Comparison of ENCODE assay signal across 20 mouse cellular contexts in the genomic region with DNA sequence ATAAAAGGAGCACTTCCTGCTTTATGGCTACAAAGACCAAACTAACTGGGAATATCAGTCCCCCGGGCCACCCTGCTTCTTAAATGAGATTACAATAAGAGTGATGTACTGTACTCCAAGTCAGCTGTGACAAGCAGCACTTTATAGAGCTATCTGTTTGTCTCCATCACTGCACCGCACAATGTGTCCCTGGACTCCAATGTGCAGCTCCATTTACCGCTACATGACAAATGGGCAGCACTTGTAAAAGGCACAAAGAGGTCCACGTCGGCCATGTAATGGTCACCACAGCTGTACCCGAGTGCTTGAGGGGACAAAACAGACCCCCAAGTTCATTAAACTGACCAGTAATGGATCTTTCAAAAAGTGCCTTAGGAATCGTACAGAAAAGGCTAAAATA. TPM values are rescaled to one million over a fixed set of nuclear protein-coding genes. Genes with fewer than 3 reads are reported as not detected.
DNase-seq lines count a peak whose midpoint lies in the region; ATAC-seq lines count a peak whose summit lies in the region.
"Had no signal": no experiment of that assay in that cellular context is flagged by ENCODE, and none has a peak within 500 bp of the region (broad histone marks: within the 10 kb centered on the region; RNA-seq: fewer than 3 reads in every experiment).

No protein-coding gene starts in this region.

- H3K27me3 ChIP-seq in hindbrain, embryonic 11.5 days (ENCODE audit: control insufficient read depth, insufficient read depth, low read length): no peaks in the 10 kb centered on the region
- H3K27me3 ChIP-seq in hindbrain, embryonic 10.5 days (ENCODE audit: insufficient read depth, poor library complexity, severe bottlenecking): no peaks in the 10 kb centered on the region
- no peaks in the 10 kb centered on the region for H3K27me3 ChIP-seq in neural tube, embryonic 11.5 days (ENCODE audit: control insufficient read depth, insufficient read depth, low read length)
- no peaks in the 10 kb centered on the region for H3K27me3 ChIP-seq in neural tube, embryonic 13.5 days
- H3K27me3 ChIP-seq: CH12.LX; forebrain, embryonic 13.5 days; heart, embryonic 12.5 days; intestine, embryonic 15.5 days; Patski had no signal

- H3K4me3 ChIP-seq in hindbrain, embryonic 11.5 days (ENCODE audit: low read depth, low read length): no peak overlapping the region
- H3K4me3 ChIP-seq in hindbrain, embryonic 10.5 days: no peak overlapping the region
- H3K4me3 ChIP-seq in neural tube, embryonic 11.5 days (ENCODE audit: low read depth, low read length): no peak overlapping the region
- H3K4me3 ChIP-seq in neural tube, embryonic 13.5 days: no peak overlapping the region
- H3K4me3 ChIP-seq: embryonic facial prominence, embryonic 10.5 days; forebrain, embryonic 13.5 days; heart, embryonic 12.5 days; intestine, embryonic 15.5 days had no signal

- WGBS in hindbrain, embryonic 11.5 days: 74% methylated on average over 7 of the region's 7 CpGs
- 81% methylated on average over 7 of the region's 7 CpGs for WGBS in hindbrain, embryonic 10.5 days
- WGBS in neural tube, embryonic 11.5 days: 47% methylated on average over 7 of the region's 7 CpGs
- 20% methylated on average over 7 of the region's 7 CpGs for WGBS in neural tube, embryonic 13.5 days

- H3K36me3 ChIP-seq in hindbrain, embryonic 11.5 days (ENCODE audit: control insufficient read depth, insufficient read depth, low read length): 0 out of 2 replicates have a peak, but pooled peaks cover 6% of the 10 kb centered on the region
- H3K36me3 ChIP-seq in hindbrain, embryonic 10.5 days: peaks cover 28% of the 10 kb centered on the region
- peaks cover 4% of the 10 kb centered on the region for H3K36me3 ChIP-seq in neural tube, embryonic 11.5 days (ENCODE audit: control insufficient read depth, insufficient read depth, low read length)
- H3K36me3 ChIP-seq in neural tube, embryonic 13.5 days: peaks cover 10% of the 10 kb centered on the region

- no peak overlapping the region for H3K4me2 ChIP-seq in hindbrain, embryonic 11.5 days (replicated peaks; ENCODE audit: low read depth, low read length)
- no peak overlapping the region for H3K4me2 ChIP-seq in neural tube, embryonic 11.5 days (ENCODE audit: low read depth)
- H3K4me2 ChIP-seq in neural tube, embryonic 13.5 days: no peak overlapping the region
- H3K4me2 ChIP-seq: forebrain, embryonic 13.5 days; heart, embryonic 12.5 days; intestine, embryonic 15.5 days had no signal

- ATAC-seq in hindbrain, embryonic 11.5 days (ENCODE audit: low FRiP score): peak; percentile 67; the same call in 1 of the 2 replicates
- peak; percentile 83 for ATAC-seq in neural tube, embryonic 11.5 days (ENCODE audit: insufficient read depth, low FRiP score, low TSS enrichment)
- ATAC-seq in neural tube, embryonic 13.5 days (ENCODE audit: low read depth): peak; percentile 82
- ATAC-seq: activated CD4-positive, CD25-positive, alpha-beta regulatory T cell, adult 4 months; forebrain, embryonic 13.5 days; forebrain, postnatal 0 days; intestine, embryonic 15.5 days; Patski had no signal

- no peak overlapping the region for H3K9ac ChIP-seq in hindbrain, embryonic 11.5 days (ENCODE audit: low read depth, low read length)
- H3K9ac ChIP-seq in neural tube, embryonic 11.5 days (ENCODE audit: low read length): no peak overlapping the region
- H3K9ac ChIP-seq in neural tube, embryonic 13.5 days: no peak overlapping the region
- H3K9ac ChIP-seq: forebrain, embryonic 13.5 days; forebrain, postnatal 0 days; heart, embryonic 12.5 days; intestine, embryonic 15.5 days had no signal

- no peak for DNase-seq in hindbrain, embryonic 11.5 days (ENCODE audit: low spot score)
- DNase-seq in hindbrain, embryonic 10.5 days (ENCODE audit: low spot score): no peak
- peak; percentile 45 for DNase-seq in neural tube, embryonic 11.5 days (ENCODE audit: low spot score)
- DNase-seq in neural tube, embryonic 10.5 days (ENCODE audit: extremely low spot score, low spot score): no peak
- no peak for DNase-seq in adrenal gland, adult (ENCODE audit: inconsistent age in 2 of 2, low spot score in 1 of 2)
- DNase-seq in adrenal gland, postnatal 25 days: no peak
- DNase-seq: adrenal gland, adult 2 months; adrenal gland, postnatal 36 days; cerebellum, adult 2 months; cerebellum, postnatal 10 days; forebrain, postnatal 0 days; gastrocnemius, postnatal 14 days had no signal

- no peaks in the 10 kb centered on the region for H3K4me1 ChIP-seq in hindbrain, embryonic 11.5 days (replicated peaks; ENCODE audit: control insufficient read depth, insufficient read depth, low read length)
- H3K4me1 ChIP-seq in hindbrain, embryonic 10.5 days (replicated peaks): peaks cover 16% of the 10 kb centered on the region
- H3K4me1 ChIP-seq in neural tube, embryonic 11.5 days (ENCODE audit: control insufficient read depth, insufficient read depth, low read length): peaks cover 13% of the 10 kb centered on the region; the same call in 1 of the 2 replicates
- peaks cover 38% of the 10 kb centered on the region for H3K4me1 ChIP-seq in neural tube, embryonic 13.5 days (replicated peaks)

- no peak overlapping the region for H3K27ac ChIP-seq in hindbrain, embryonic 11.5 days (ENCODE audit: low read depth, low read length)
- H3K27ac ChIP-seq in hindbrain, embryonic 10.5 days: no peak overlapping the region
- no peak overlapping the region for H3K27ac ChIP-seq in neural tube, embryonic 11.5 days (ENCODE audit: low read depth, low read length)
- H3K27ac ChIP-seq in neural tube, embryonic 13.5 days (replicated peaks): no peak overlapping the region; the same call in 1 of the 2 replicates
- H3K27ac ChIP-seq: embryonic facial prominence, embryonic 10.5 days; forebrain, embryonic 13.5 days; intestine, embryonic 15.5 days had no signal

- no peaks in the 10 kb centered on the region for H3K9me3 ChIP-seq in hindbrain, embryonic 11.5 days (ENCODE audit: control insufficient read depth, low read length)
- no peaks in the 10 kb centered on the region for H3K9me3 ChIP-seq in hindbrain, embryonic 10.5 days
- no peaks in the 10 kb centered on the region for H3K9me3 ChIP-seq in neural tube, embryonic 11.5 days (ENCODE audit: control insufficient read depth, low read length)
- H3K9me3 ChIP-seq in neural tube, embryonic 13.5 days: no peaks in the 10 kb centered on the region
- H3K9me3 ChIP-seq: embryonic facial prominence, embryonic 10.5 days; forebrain, embryonic 13.5 days; heart, embryonic 12.5 days; intestine, embryonic 15.5 days had no signal

RNA-seq across cellular contexts. Expression of gene Psmb7, which starts 49.0 kb away (rescaled TPM):
- polyA plus RNA-seq in hindbrain, embryonic 11.5 days (2014; fragmentation: Nextera tagmentation; extraction: Ambion mirVana): 355 and 367 TPM in 2 replicates
- 319 and 334 TPM in 2 replicates for polyA plus RNA-seq in hindbrain, embryonic 10.5 days (2016; fragmentation: Nextera tagmentation; extraction: Ambion mirVana)
- polyA plus RNA-seq in neural tube, embryonic 11.5 days (2014; fragmentation: Nextera tagmentation; extraction: Ambion mirVana): 352 and 360 TPM in 2 replicates
- 316 and 318 TPM in 2 replicates for polyA plus RNA-seq in neural tube, embryonic 13.5 days (2015; fragmentation: Nextera tagmentation; extraction: Ambion mirVana)
- total RNA-seq in adrenal gland, postnatal 25 days (2021): 284 and 333 TPM in 2 replicates
